10 mouse cellular contexts compared by ENCODE assay signal in the genomic region with DNA sequence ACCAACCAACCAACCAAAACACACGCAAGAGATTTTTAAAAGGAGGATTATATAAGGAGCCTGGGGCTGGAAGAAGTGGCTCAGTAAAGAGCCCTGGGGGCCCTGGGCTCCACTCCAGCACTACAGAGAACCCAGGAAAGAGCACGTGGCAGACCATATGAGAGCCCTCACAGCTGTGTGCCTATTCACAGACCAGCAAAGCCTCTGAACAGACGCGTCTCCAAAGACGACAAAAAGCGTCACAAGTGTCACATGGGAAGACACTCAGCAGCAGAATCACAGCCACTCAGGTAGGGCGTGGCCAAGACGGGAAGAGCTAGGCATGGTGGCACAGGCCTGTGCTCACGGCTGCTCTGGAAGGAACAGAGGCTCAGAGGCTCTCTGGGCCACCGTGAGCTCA. TPM values are rescaled to one million over a fixed set of nuclear protein-coding genes. Genes with fewer than 3 reads are reported as not detected.
DNase-seq lines count a peak whose midpoint lies in the region; ATAC-seq and TF ChIP-seq lines count a peak whose summit lies in the region.
"Had no signal": no experiment of that assay in that cellular context is flagged by ENCODE, and none has a peak within 500 bp of the region (broad histone marks: within the 10 kb centered on the region; RNA-seq: fewer than 3 reads in every experiment).

No protein-coding gene starts in this region.

- peaks cover 10% of the 10 kb centered on the region for H3K4me1 ChIP-seq in limb, embryonic 14.5 days (ENCODE audit: control insufficient read depth, insufficient read depth, low read length)
- peaks cover 18% of the 10 kb centered on the region for H3K4me1 ChIP-seq in limb, embryonic 10.5 days
- H3K4me1 ChIP-seq in forebrain, embryonic 15.5 days, result peaks cover 32% of the 10 kb centered on the region
- H3K4me1 ChIP-seq in midbrain, embryonic 16.5 days (ENCODE audit: control insufficient read depth, insufficient read depth, low read length), result peaks cover 18% of the 10 kb centered on the region

- no peaks in the 10 kb centered on the region for H3K27me3 ChIP-seq in limb, embryonic 14.5 days (ENCODE audit: control insufficient read depth, insufficient read depth, low read length)
- H3K27me3 ChIP-seq in limb, embryonic 10.5 days (ENCODE audit: low read depth, poor library complexity, severe bottlenecking), result no peaks in the 10 kb centered on the region
- H3K27me3 ChIP-seq in forebrain, embryonic 15.5 days, result no peaks in the 10 kb centered on the region
- no peaks in the 10 kb centered on the region for H3K27me3 ChIP-seq in midbrain, embryonic 16.5 days (ENCODE audit: control insufficient read depth, insufficient read depth, low read depth, low read length)

- peak; percentile 28; the same call in 1 of the 2 replicates for ATAC-seq in limb, embryonic 14.5 days (ENCODE audit: low FRiP score, low read depth)
- ATAC-seq in forebrain, embryonic 15.5 days (replicated peaks), result 0 out of 2 replicates have a peak, but pooled peaks have one; percentile 37
- no peak for ATAC-seq in midbrain, embryonic 16.5 days

- no peak overlapping the region for H3K4me3 ChIP-seq in limb, embryonic 14.5 days (replicated peaks; ENCODE audit: low read length)
- no peak overlapping the region for H3K4me3 ChIP-seq in limb, embryonic 10.5 days
- no peak overlapping the region for H3K4me3 ChIP-seq in forebrain, embryonic 15.5 days
- H3K4me3 ChIP-seq in midbrain, embryonic 16.5 days (ENCODE audit: low read depth, low read length), result no peak overlapping the region

- no peak overlapping the region for H3K27ac ChIP-seq in limb, embryonic 14.5 days (replicated peaks; ENCODE audit: low read depth, low read length)
- no peak overlapping the region for H3K27ac ChIP-seq in limb, embryonic 10.5 days
- H3K27ac ChIP-seq in forebrain, embryonic 15.5 days (replicated peaks), result peak overlapping the region; percentile 43; the same call in 1 of the 2 replicates
- H3K27ac ChIP-seq in midbrain, embryonic 16.5 days (ENCODE audit: low read length), result no peak overlapping the region

- no peak overlapping the region for H3K4me2 ChIP-seq in limb, embryonic 14.5 days (replicated peaks; ENCODE audit: low read depth, low read length, severe bottlenecking)
- no peak overlapping the region for H3K4me2 ChIP-seq in forebrain, embryonic 15.5 days (replicated peaks)
- no peak overlapping the region for H3K4me2 ChIP-seq in midbrain, embryonic 16.5 days (ENCODE audit: low read length)

- H3K9me3 ChIP-seq in limb, embryonic 14.5 days (ENCODE audit: control insufficient read depth, low read length), result no peaks in the 10 kb centered on the region
- no peaks in the 10 kb centered on the region for H3K9me3 ChIP-seq in limb, embryonic 10.5 days (replicated peaks)
- no peaks in the 10 kb centered on the region for H3K9me3 ChIP-seq in forebrain, embryonic 15.5 days
- H3K9me3 ChIP-seq in midbrain, embryonic 16.5 days (replicated peaks; ENCODE audit: control insufficient read depth, low read length, poor library complexity, severe bottlenecking), result no peaks in the 10 kb centered on the region

- 72% methylated on average over 10 of the region's 10 CpGs for WGBS in limb, embryonic 14.5 days
- 82% methylated on average over 10 of the region's 10 CpGs for WGBS in limb, embryonic 10.5 days
- WGBS in forebrain, embryonic 15.5 days, result 51% methylated on average over 10 of the region's 10 CpGs
- 60% methylated on average over 10 of the region's 10 CpGs for WGBS in midbrain, embryonic 16.5 days

- H3K9ac ChIP-seq in limb, embryonic 14.5 days (ENCODE audit: low read depth, low read length, severe bottlenecking), result no peak overlapping the region
- no peak overlapping the region for H3K9ac ChIP-seq in forebrain, embryonic 15.5 days (replicated peaks)
- H3K9ac ChIP-seq in midbrain, embryonic 16.5 days (ENCODE audit: low read depth, low read length), result peak overlapping the region; percentile 2; the same call in 1 of the 2 replicates

- H3K36me3 ChIP-seq in limb, embryonic 14.5 days (ENCODE audit: control insufficient read depth, insufficient read depth, low read length), result peaks cover 57% of the 10 kb centered on the region
- H3K36me3 ChIP-seq in limb, embryonic 10.5 days, result peaks cover 91% of the 10 kb centered on the region
- H3K36me3 ChIP-seq in forebrain, embryonic 15.5 days, result peaks cover 48% of the 10 kb centered on the region
- peaks cover 23% of the 10 kb centered on the region for H3K36me3 ChIP-seq in midbrain, embryonic 16.5 days (ENCODE audit: control insufficient read depth, insufficient read depth, low read length)

- TF ChIP-seq POLR2A in limb, embryonic 14.5 days (IDR thresholded peaks at IDR 0.05; ENCODE audit: borderline replicate concordance, extremely low read depth, insufficient read depth, insufficient read length), result no peak

- no peak for DNase-seq in limb, embryonic 14.5 days (ENCODE audit: low spot score)
- no peak for DNase-seq in limb, embryonic 10.5 days (ENCODE audit: low spot score)
- peak; percentile 68 for DNase-seq in Muller cell, postnatal 12 days (ENCODE audit: inconsistent ontology term)
- DNase-seq in adrenal gland, adult 2 months, result no peak
- DNase-seq in kidney, postnatal 25 days, result no peak
- no peak for DNase-seq in adrenal gland, postnatal 25 days
- DNase-seq: adrenal gland, postnatal 36 days; gastrocnemius, postnatal 25 days had no signal

RNA-seq across cellular contexts. Expression of a gene that starts 5.8 kb away (rescaled TPM):
- polyA plus RNA-seq in limb, embryonic 14.5 days (2012; rRNA removed), result 77.7 and 82.6 TPM in 2 replicates
- polyA plus RNA-seq in limb, embryonic 14.5 days (2014; fragmentation: Nextera tagmentation; extraction: Ambion mirVana), result 26.4 and 34.8 TPM in 2 replicates
- polyA plus RNA-seq in limb, embryonic 10.5 days (2016; fragmentation: Nextera tagmentation; extraction: Ambion mirVana), result 51.7 and 56.8 TPM in 2 replicates
- polyA plus RNA-seq in forebrain, embryonic 15.5 days (2015; fragmentation: Nextera tagmentation; extraction: Ambion mirVana), result 71.4 and 73.5 TPM in 2 replicates
- polyA plus RNA-seq in midbrain, embryonic 16.5 days (2015; fragmentation: Nextera tagmentation; extraction: Ambion mirVana), result 69.4 and 77.1 TPM in 2 replicates
- total RNA-seq in adrenal gland, adult 2 months (2021), result 10 to 100 TPM; 30.4 to 37.8 TPM
- 19.5 and 21.4 TPM in 2 replicates for polyA plus RNA-seq in adrenal gland, adult 2 months (2012; rRNA removed)
- 47.4 and 53.0 TPM in 2 replicates for total RNA-seq in adrenal gland, postnatal 25 days (2021)

RNA-seq across cellular contexts. Expression of a gene that starts 23.5 kb away (rescaled TPM):
- polyA plus RNA-seq in limb, embryonic 14.5 days (2012; rRNA removed), result 52.6 and 56.4 TPM in 2 replicates
- 85.8 and 86.5 TPM in 2 replicates for polyA plus RNA-seq in limb, embryonic 14.5 days (2014; fragmentation: Nextera tagmentation; extraction: Ambion mirVana)
- 116 and 118 TPM in 2 replicates for polyA plus RNA-seq in limb, embryonic 10.5 days (2016; fragmentation: Nextera tagmentation; extraction: Ambion mirVana)
- 77.7 and 78.5 TPM in 2 replicates for polyA plus RNA-seq in forebrain, embryonic 15.5 days (2015; fragmentation: Nextera tagmentation; extraction: Ambion mirVana)
- 80.3 and 84.6 TPM in 2 replicates for polyA plus RNA-seq in midbrain, embryonic 16.5 days (2015; fragmentation: Nextera tagmentation; extraction: Ambion mirVana)
- 100 to 1,000 TPM; 102 to 108 TPM for total RNA-seq in adrenal gland, adult 2 months (2021)
- 134 and 167 TPM in 2 replicates for polyA plus RNA-seq in adrenal gland, adult 2 months (2012; rRNA removed)
- total RNA-seq in adrenal gland, postnatal 25 days (2021), result 86.5 and 103 TPM in 2 replicates

RNA-seq across cellular contexts. Expression of a gene that starts 31.2 kb away (rescaled TPM):
- 4.9 and 6.2 TPM in 2 replicates for polyA plus RNA-seq in limb, embryonic 14.5 days (2012; rRNA removed)
- 3.1 and 4.1 TPM in 2 replicates for polyA plus RNA-seq in limb, embryonic 14.5 days (2014; fragmentation: Nextera tagmentation; extraction: Ambion mirVana)
- 1.9 and 2.1 TPM in 2 replicates for polyA plus RNA-seq in limb, embryonic 10.5 days (2016; fragmentation: Nextera tagmentation; extraction: Ambion mirVana)
- 1.6 and 1.9 TPM in 2 replicates for polyA plus RNA-seq in forebrain, embryonic 15.5 days (2015; fragmentation: Nextera tagmentation; extraction: Ambion mirVana)
- 2.2 and 2.3 TPM in 2 replicates for polyA plus RNA-seq in midbrain, embryonic 16.5 days (2015; fragmentation: Nextera tagmentation; extraction: Ambion mirVana)
- total RNA-seq in adrenal gland, adult 2 months (2021), result 10 to 100 TPM in 1 of 2 experiments, 1 to 10 TPM in 1; 9.5 to 11.8 TPM
- 15.9 and 16.0 TPM in 2 replicates for polyA plus RNA-seq in adrenal gland, adult 2 months (2012; rRNA removed)
- 12.2 and 12.9 TPM in 2 replicates for total RNA-seq in adrenal gland, postnatal 25 days (2021)

RNA-seq across cellular contexts. Expression of a gene that starts 35.1 kb away (rescaled TPM):
- polyA plus RNA-seq in limb, embryonic 14.5 days (2012; rRNA removed), result 25.5 and 35.2 TPM in 2 replicates
- 25.1 and 28.5 TPM in 2 replicates for polyA plus RNA-seq in limb, embryonic 14.5 days (2014; fragmentation: Nextera tagmentation; extraction: Ambion mirVana)
- polyA plus RNA-seq in limb, embryonic 10.5 days (2016; fragmentation: Nextera tagmentation; extraction: Ambion mirVana), result 3.2 and 4.9 TPM in 2 replicates
- 7.0 and 7.7 TPM in 2 replicates for polyA plus RNA-seq in forebrain, embryonic 15.5 days (2015; fragmentation: Nextera tagmentation; extraction: Ambion mirVana)
- polyA plus RNA-seq in midbrain, embryonic 16.5 days (2015; fragmentation: Nextera tagmentation; extraction: Ambion mirVana), result 9.5 and 12.7 TPM in 2 replicates
- total RNA-seq in adrenal gland, adult 2 months (2021), result 10 to 100 TPM; 10.3 to 17.9 TPM
- 49.1 and 68.9 TPM in 2 replicates for polyA plus RNA-seq in adrenal gland, adult 2 months (2012; rRNA removed)
- 17.1 and 20.2 TPM in 2 replicates for total RNA-seq in adrenal gland, postnatal 25 days (2021)

RNA-seq across cellular contexts. Expression of a gene that starts 36.5 kb away (rescaled TPM):
- 44.2 and 50.0 TPM in 2 replicates for polyA plus RNA-seq in limb, embryonic 14.5 days (2012; rRNA removed)
- 67.4 and 70.5 TPM in 2 replicates for polyA plus RNA-seq in limb, embryonic 14.5 days (2014; fragmentation: Nextera tagmentation; extraction: Ambion mirVana)
- polyA plus RNA-seq in limb, embryonic 10.5 days (2016; fragmentation: Nextera tagmentation; extraction: Ambion mirVana), result 61.5 and 65.4 TPM in 2 replicates
- 81.5 and 91.7 TPM in 2 replicates for polyA plus RNA-seq in forebrain, embryonic 15.5 days (2015; fragmentation: Nextera tagmentation; extraction: Ambion mirVana)
- 82.0 and 82.5 TPM in 2 replicates for polyA plus RNA-seq in midbrain, embryonic 16.5 days (2015; fragmentation: Nextera tagmentation; extraction: Ambion mirVana)
- total RNA-seq in adrenal gland, adult 2 months (2021), result 10 to 100 TPM; 24.7 to 27.3 TPM
- polyA plus RNA-seq in adrenal gland, adult 2 months (2012; rRNA removed), result 15.0 and 16.2 TPM in 2 replicates
- total RNA-seq in adrenal gland, postnatal 25 days (2021), result 21.5 and 27.1 TPM in 2 replicates
